Mouse (Mus musculus) adrenal gland, postnatal 14 days (tissue): ENCODE data around the gene Entpd7. TPM values are rescaled to one million over a fixed set of nuclear protein-coding genes. Genes with fewer than 3 reads are reported as not detected.

Source experiments
- DNase-seq: peaks from one replicate; pipeline ENCODE4 v3.0.0; 2021; ENCODE audit warnings: mixed read lengths
- total RNA-seq: library from RNA; stranded (reverse); gene quantifications from 2 replicates; pipeline ENCODE4 v1.2.3, GENCODE M21; 2021

The Entpd7 gene
- total RNA-seq, 1 experiment from 2014 or later = 16.3 TPM

- DNase-seq = no peak
Measured at GRCm38 (mm10) chr19:43674316-43674689, 15.2 kb upstream of the Entpd7 start.

- DNase-seq = peak; percentile 98
Measured at GRCm38 (mm10) chr19:43674730-43675524, 14.5 kb upstream of the Entpd7 start, which contains the start of gene Slc25a28. Gene Slc25a28, minus strand, starts transcription at chr19:43674881.

- DNase-seq = peak; percentile 62
Measured at GRCm38 (mm10) chr19:43675525-43676400, 13.7 kb upstream of the Entpd7 start.

DNA sequence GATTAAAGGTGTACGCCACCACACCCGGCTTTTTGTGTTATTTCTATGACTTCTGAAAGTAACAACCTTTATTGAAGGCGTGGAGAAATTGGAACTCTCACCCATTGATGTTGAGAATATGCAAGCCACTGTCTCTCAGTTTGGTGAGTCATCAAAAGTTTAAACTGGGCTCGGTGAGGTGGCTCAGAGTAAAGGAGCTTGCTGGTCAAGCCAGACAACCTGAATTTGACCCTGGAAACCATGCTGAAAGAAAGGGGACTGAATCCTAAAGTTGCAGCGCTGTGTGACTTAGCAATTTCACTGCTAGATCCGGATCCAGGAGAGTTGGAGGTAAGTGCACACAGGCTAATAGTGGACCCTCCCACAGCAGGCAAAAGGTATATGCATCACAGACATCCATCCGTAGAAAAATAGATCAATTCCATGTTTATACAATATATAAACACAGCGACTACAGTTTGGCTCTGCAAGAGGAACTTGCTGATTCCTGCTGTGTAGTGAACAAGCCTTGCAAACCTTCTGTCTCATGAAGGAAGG, 10.9 kb upstream of the Entpd7 start:
- DNase-seq = no peak

GRCm38 (mm10) chr19:43679474-43679981, 9.9 kb upstream of the Entpd7 start:
- DNase-seq = no peak

- DNase-seq = no peak
Measured at GRCm38 (mm10) chr19:43681541-43681940, 7.9 kb upstream of the Entpd7 start.

GRCm38 (mm10) chr19:43692815-43693214, 3.3 kb downstream of the Entpd7 start:
- DNase-seq = no peak

DNA sequence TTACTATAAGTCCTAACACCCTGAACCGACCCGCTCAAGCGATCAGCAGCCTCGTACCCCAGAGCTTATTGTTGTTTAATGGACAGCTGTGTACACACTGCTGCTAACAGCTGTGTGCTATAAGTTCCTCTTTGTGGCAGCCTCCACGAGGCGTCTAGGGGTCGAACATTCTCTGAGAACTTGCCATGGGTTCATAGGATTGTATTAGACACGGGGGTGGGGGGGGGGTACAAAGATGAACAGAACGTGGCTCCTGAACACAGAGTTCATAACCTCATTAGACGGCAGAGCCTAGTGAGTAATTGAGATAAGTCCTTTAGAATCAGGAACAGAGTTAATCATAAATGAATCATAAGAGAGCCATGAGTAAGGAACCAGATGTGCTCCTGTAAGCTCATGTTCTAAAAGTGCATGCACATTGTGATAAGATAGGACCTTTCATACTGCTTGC, 6.1 kb downstream of the Entpd7 start:
- DNase-seq = no peak

DNA sequence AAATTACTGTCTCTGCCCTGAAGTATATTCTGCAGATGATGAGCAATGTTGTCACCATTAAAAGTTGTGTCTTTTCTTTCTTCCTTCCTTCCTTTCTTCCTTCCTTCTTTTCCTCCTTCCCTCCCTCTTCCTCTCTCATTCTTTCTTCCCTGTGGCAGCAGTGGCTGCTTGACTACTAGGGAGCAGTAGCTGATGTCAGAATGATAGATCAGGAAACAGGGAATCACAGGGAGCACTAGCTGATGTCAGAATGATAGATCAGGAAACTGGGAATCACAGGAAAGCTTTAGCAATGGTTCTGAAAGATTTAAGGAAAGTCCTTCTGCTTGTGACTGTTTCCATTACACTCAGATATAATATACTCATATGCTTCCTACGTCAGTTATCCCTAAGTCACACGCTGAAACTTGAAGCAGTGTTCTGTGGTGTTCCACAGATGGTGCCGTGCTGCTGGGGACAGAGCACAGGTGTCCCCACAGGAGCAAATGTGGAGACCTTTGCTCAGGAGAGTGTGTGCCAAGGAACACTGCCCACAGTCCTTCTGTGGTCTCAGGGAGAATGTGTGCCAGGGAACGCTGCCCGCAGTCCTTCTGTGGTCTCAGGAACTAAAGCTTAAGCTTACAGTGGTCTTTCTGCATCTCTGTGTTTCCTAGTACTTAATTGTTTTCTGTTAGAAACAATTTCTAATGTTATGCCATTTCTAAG, 8.3 kb downstream of the Entpd7 start:
- DNase-seq = no peak

GRCm38 (mm10) chr19:43699021-43699762, 9.7 kb downstream of the Entpd7 start:
- no peak for DNase-seq

DNA sequence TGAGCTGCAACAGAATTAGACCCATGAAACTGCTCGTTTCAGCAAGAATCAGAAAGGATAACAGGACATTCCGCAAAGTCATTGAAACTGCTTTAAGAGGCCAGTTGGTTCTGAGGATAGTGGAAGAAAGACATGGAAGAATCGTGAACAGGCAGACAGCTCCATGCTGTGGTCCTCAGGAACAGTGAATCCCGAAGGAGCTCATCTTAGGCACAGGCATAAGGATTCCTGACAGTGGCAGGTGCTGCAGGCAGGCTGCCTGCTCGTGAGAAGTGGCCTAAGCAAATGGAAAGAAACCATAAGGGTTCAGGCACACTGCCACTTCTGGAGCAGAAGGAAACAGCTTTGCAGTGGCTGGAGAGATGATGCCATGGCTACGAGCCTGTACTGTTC, 10.3 kb downstream of the Entpd7 start:
- DNase-seq = no peak

GRCm38 (mm10) chr19:43704211-43704610, 14.7 kb downstream of the Entpd7 start:
- DNase-seq = no peak

DNA sequence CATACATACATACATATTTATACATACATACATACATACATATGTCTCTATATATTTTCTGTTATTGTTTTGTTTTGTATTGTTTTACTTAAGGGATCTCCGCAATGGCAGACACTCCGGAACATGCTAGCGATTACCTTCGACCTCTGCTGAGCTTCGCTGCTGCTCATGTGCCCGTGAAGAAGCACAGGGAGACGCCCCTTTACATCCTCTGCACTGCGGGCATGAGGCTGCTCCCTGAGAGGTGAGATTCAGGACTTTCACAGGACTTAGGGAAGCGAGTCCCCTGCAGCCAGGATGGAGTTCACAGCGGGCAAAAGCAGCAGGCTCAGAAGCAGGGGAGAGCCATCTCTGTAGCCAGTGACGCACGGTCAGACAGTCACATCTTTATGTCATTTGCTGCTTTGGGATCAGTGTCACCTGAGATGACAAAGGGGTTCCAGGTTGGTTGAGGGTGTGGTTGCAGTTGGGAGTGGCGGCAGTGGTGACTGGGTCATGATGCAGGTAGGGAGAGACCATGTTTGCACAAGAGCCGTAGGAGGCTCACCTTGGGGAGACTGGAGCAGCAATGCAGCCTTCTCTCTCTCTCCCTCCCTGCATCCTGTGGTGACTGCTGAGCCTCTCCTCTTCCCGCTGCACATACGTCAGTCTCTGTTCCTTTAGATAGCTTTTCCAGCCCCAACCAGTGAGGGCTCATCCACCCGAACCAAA, 15.5 kb downstream of the Entpd7 start:
- DNase-seq = no peak

DNA sequence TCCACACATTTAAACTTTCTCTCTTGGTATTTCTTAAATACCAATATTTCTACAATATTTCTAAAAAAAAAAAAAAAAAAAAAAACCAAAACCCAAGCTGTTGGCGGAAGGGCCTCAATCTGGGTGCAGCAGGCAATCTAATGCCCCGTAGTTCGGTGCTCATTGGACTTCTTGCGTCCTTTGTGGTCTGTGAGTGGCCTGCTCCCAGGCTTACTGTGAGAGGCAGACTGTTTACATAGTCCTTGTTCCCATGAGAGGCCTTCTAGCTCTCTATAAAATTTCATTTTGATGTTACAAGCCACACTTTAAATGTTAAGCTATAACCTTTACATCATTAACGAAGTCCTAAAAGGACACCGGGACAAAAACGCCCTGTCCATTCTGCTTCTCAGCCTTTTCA, 18.7 kb downstream of the Entpd7 start:
- DNase-seq = no peak

GRCm38 (mm10) chr19:43709317-43709716, 19.8 kb downstream of the Entpd7 start:
- DNase-seq = no peak

GRCm38 (mm10) chr19:43711159-43711916, 21.9 kb downstream of the Entpd7 start:
- DNase-seq = no peak

- no peak for DNase-seq
Measured at GRCm38 (mm10) chr19:43711971-43712370, 22.5 kb downstream of the Entpd7 start.

DNA sequence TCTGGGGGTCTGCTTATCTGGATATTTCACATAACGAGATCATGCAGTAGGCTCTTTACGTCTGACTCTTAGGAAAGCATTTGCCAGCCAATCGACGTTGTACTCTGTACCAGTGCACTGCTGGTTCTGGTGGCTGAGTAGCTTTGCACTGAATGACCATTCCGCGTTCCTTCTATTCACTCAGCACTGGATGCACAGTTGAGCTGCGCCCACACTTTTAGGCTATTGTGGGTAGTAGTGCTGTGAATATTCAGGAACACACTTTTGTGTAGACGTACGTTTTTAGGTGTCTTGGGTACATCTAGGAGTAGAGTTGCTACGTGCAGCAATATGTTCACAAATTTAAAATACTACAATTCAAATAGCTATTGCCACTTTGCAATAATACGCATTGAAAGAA, 30.6 kb downstream of the Entpd7 start:
- DNase-seq = no peak

- DNase-seq = no peak
Measured at GRCm38 (mm10) chr19:43722891-43723290, 33.4 kb downstream of the Entpd7 start.

DNA sequence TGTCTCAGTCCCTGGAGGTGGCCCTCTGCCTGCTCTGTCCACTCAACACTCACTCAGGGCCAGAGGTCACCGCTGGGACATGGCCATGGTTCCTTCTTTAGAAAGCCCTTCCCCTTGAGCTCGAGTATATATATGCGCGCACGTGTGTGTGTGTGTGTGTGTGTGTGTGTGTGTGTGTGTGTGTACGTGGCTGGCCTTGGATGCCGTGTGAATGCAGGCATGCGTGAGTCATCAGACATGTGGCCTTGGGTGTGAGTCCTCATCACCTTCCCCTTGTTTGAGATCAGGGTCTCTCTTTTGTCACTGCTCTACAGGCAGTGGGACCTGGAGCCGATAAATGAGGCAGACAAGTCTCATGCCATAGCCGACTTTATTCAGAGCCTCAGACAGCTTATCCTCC, 34.0 kb downstream of the Entpd7 start:
- peak; percentile 63 for DNase-seq
